Comparison of ENCODE assay signal across 7 mouse cellular contexts in genomic region chr8:70234781-70235128, GRCm38 (mm10). TPM values are rescaled to one million over a fixed set of nuclear protein-coding genes. Genes with fewer than 3 reads are reported as not detected.
DNase-seq lines count a peak whose midpoint lies in the region; ATAC-seq and TF ChIP-seq lines count a peak whose summit lies in the region.

No protein-coding gene starts in this region.

- no peak for ATAC-seq in lung, postnatal 0 days
- ATAC-seq in forebrain, embryonic 12.5 days (ENCODE audit: low FRiP score): no peak
- no peak; the same call in 1 of the 2 replicates for ATAC-seq in limb, embryonic 13.5 days (ENCODE audit: low FRiP score, low read depth)
- ATAC-seq in stomach, embryonic 14.5 days (ENCODE audit: insufficient number of reproducible peaks, insufficient read depth, low FRiP score, low read depth): no peak

- peaks cover 8% of the 10 kb centered on the region; the same call in 1 of the 2 replicates for H3K36me3 ChIP-seq in lung, postnatal 0 days (ENCODE audit: insufficient read depth, low read length)
- peaks cover 46% of the 10 kb centered on the region for H3K36me3 ChIP-seq in forebrain, embryonic 12.5 days (replicated peaks)
- H3K36me3 ChIP-seq in limb, embryonic 13.5 days: peaks cover 49% of the 10 kb centered on the region
- peaks cover 39% of the 10 kb centered on the region for H3K36me3 ChIP-seq in stomach, embryonic 14.5 days (ENCODE audit: control insufficient read depth, insufficient read depth, low read length)

- no peak for TF ChIP-seq CTCF in lung, postnatal 0 days (IDR thresholded peaks at IDR 0.05)

- TF ChIP-seq EP300 in lung, postnatal 0 days (IDR thresholded peaks at IDR 0.05): no peak

- peak overlapping the region; percentile 85 for H3K4me2 ChIP-seq in lung, postnatal 0 days (replicated peaks; ENCODE audit: low read depth, low read length)
- H3K4me2 ChIP-seq in forebrain, embryonic 12.5 days: peak overlapping the region; percentile 87
- H3K4me2 ChIP-seq in limb, embryonic 13.5 days (replicated peaks): peak overlapping the region; percentile 94
- peak overlapping the region; percentile 49 for H3K4me2 ChIP-seq in stomach, embryonic 14.5 days (replicated peaks; ENCODE audit: low read depth, low read length)

- WGBS in lung, postnatal 0 days: 0% methylated on average over 15 of the region's 15 CpGs
- under 1% methylated on average over 15 of the region's 15 CpGs for WGBS in forebrain, embryonic 12.5 days
- WGBS in limb, embryonic 13.5 days: 0% methylated on average over 15 of the region's 15 CpGs
- WGBS in stomach, embryonic 14.5 days: under 1% methylated on average over 15 of the region's 15 CpGs

- no peak overlapping the region for H3K27ac ChIP-seq in lung, postnatal 0 days (ENCODE audit: low read length)
- peak overlapping the region; percentile 86 for H3K27ac ChIP-seq in forebrain, embryonic 12.5 days
- H3K27ac ChIP-seq in limb, embryonic 13.5 days: peak overlapping the region; percentile 87; the same call in 1 of the 2 replicates
- H3K27ac ChIP-seq in stomach, embryonic 14.5 days (ENCODE audit: low read length): peak overlapping the region; percentile 85

- DNase-seq in lung, postnatal 0 days (ENCODE audit: low spot score): no peak
- no peak for DNase-seq in lung, postnatal 25 days (ENCODE audit: low spot score)
- DNase-seq in cerebellum, postnatal 10 days: no peak
- DNase-seq in embryo, embryonic 9.5 days (ENCODE audit: extremely low spot score): no peak

- H3K4me3 ChIP-seq in lung, postnatal 0 days (ENCODE audit: low read depth, low read length): peak overlapping the region; percentile 83
- H3K4me3 ChIP-seq in forebrain, embryonic 12.5 days (replicated peaks): peak overlapping the region; percentile 77
- peak overlapping the region; percentile 80 for H3K4me3 ChIP-seq in limb, embryonic 13.5 days
- H3K4me3 ChIP-seq in stomach, embryonic 14.5 days (ENCODE audit: low read depth, low read length): peak overlapping the region; percentile 62

- H3K9me3 ChIP-seq in lung, postnatal 0 days (ENCODE audit: low read length): no peaks in the 10 kb centered on the region
- no peaks in the 10 kb centered on the region for H3K9me3 ChIP-seq in forebrain, embryonic 12.5 days
- no peaks in the 10 kb centered on the region for H3K9me3 ChIP-seq in limb, embryonic 13.5 days
- H3K9me3 ChIP-seq in stomach, embryonic 14.5 days (ENCODE audit: control insufficient read depth, low read depth, low read length): no peaks in the 10 kb centered on the region

- peaks cover 6% of the 10 kb centered on the region; the same call in 1 of the 2 replicates for H3K4me1 ChIP-seq in lung, postnatal 0 days (ENCODE audit: insufficient read depth, low read depth, low read length)
- H3K4me1 ChIP-seq in forebrain, embryonic 12.5 days: peaks cover 23% of the 10 kb centered on the region
- peaks cover 25% of the 10 kb centered on the region for H3K4me1 ChIP-seq in limb, embryonic 13.5 days
- peaks cover 15% of the 10 kb centered on the region for H3K4me1 ChIP-seq in stomach, embryonic 14.5 days (ENCODE audit: control insufficient read depth, insufficient read depth, low read length)

- H3K27me3 ChIP-seq in lung, postnatal 0 days (replicated peaks; ENCODE audit: insufficient read depth, low read length): no peaks in the 10 kb centered on the region
- H3K27me3 ChIP-seq in forebrain, embryonic 12.5 days: no peaks in the 10 kb centered on the region
- H3K27me3 ChIP-seq in limb, embryonic 13.5 days: no peaks in the 10 kb centered on the region
- no peaks in the 10 kb centered on the region for H3K27me3 ChIP-seq in stomach, embryonic 14.5 days (ENCODE audit: control insufficient read depth, insufficient read depth, low read length)

- H3K9ac ChIP-seq in lung, postnatal 0 days (replicated peaks; ENCODE audit: low read depth): peak overlapping the region; percentile 87; the same call in 1 of the 2 replicates
- peak overlapping the region; percentile 80 for H3K9ac ChIP-seq in forebrain, embryonic 12.5 days
- peak overlapping the region; percentile 87 for H3K9ac ChIP-seq in limb, embryonic 13.5 days
- peak overlapping the region; percentile 52 for H3K9ac ChIP-seq in stomach, embryonic 14.5 days (replicated peaks; ENCODE audit: low read depth, low read length)

RNA-seq across cellular contexts. Expression of gene Armc6, which starts 0.5 kb away (rescaled TPM):
- 10.4 and 11.9 TPM in 2 replicates for polyA plus RNA-seq in lung, postnatal 0 days (2015; fragmentation: Nextera tagmentation; extraction: Ambion mirVana)
- polyA plus RNA-seq in forebrain, embryonic 12.5 days (2016; fragmentation: Nextera tagmentation; extraction: Ambion mirVana): 35.8 and 38.0 TPM in 2 replicates
- 25.5 and 26.2 TPM in 2 replicates for polyA plus RNA-seq in limb, embryonic 13.5 days (2015; fragmentation: Nextera tagmentation; extraction: Ambion mirVana)
- 23.2 and 27.0 TPM in 2 replicates for polyA plus RNA-seq in stomach, embryonic 14.5 days (2014; fragmentation: Nextera tagmentation; extraction: Ambion mirVana)

RNA-seq across cellular contexts. Expression of gene Sugp2, which starts 0.7 kb away (rescaled TPM):
- 12.3 and 13.6 TPM in 2 replicates for polyA plus RNA-seq in lung, postnatal 0 days (2015; fragmentation: Nextera tagmentation; extraction: Ambion mirVana)
- 82.9 and 92.5 TPM in 2 replicates for polyA plus RNA-seq in forebrain, embryonic 12.5 days (2016; fragmentation: Nextera tagmentation; extraction: Ambion mirVana)
- 37.0 and 40.5 TPM in 2 replicates for polyA plus RNA-seq in limb, embryonic 13.5 days (2015; fragmentation: Nextera tagmentation; extraction: Ambion mirVana)
- 30.7 and 34.6 TPM in 2 replicates for polyA plus RNA-seq in stomach, embryonic 14.5 days (2014; fragmentation: Nextera tagmentation; extraction: Ambion mirVana)

RNA-seq across cellular contexts. Expression of gene Slc25a42, which starts 22.6 kb away (rescaled TPM):
- 4.0 and 4.3 TPM in 2 replicates for polyA plus RNA-seq in lung, postnatal 0 days (2015; fragmentation: Nextera tagmentation; extraction: Ambion mirVana)
- 3.4 and 3.6 TPM in 2 replicates for polyA plus RNA-seq in forebrain, embryonic 12.5 days (2016; fragmentation: Nextera tagmentation; extraction: Ambion mirVana)
- polyA plus RNA-seq in limb, embryonic 13.5 days (2015; fragmentation: Nextera tagmentation; extraction: Ambion mirVana): 4.0 and 4.6 TPM in 2 replicates
- polyA plus RNA-seq in stomach, embryonic 14.5 days (2014; fragmentation: Nextera tagmentation; extraction: Ambion mirVana): 3.9 and 4.2 TPM in 2 replicates

RNA-seq across cellular contexts. Expression of gene Homer3, which starts 47.9 kb away (rescaled TPM):
- polyA plus RNA-seq in lung, postnatal 0 days (2015; fragmentation: Nextera tagmentation; extraction: Ambion mirVana): 54.1 and 61.1 TPM in 2 replicates
- polyA plus RNA-seq in forebrain, embryonic 12.5 days (2016; fragmentation: Nextera tagmentation; extraction: Ambion mirVana): 90.7 and 94.5 TPM in 2 replicates
- 57.9 and 58.1 TPM in 2 replicates for polyA plus RNA-seq in limb, embryonic 13.5 days (2015; fragmentation: Nextera tagmentation; extraction: Ambion mirVana)
- polyA plus RNA-seq in stomach, embryonic 14.5 days (2014; fragmentation: Nextera tagmentation; extraction: Ambion mirVana): 30.8 and 33.7 TPM in 2 replicates
